Mouse (Mus musculus): ENCODE data around the gene Prpf31. TPM values are rescaled to one million over a fixed set of nuclear protein-coding genes. Genes with fewer than 3 reads are reported as not detected.

Prpf31 gene
- total RNA-seq, 2 experiments from 2014 or later, result 38.3 to 38.9 TPM

GRCm38 (mm10) chr7:3683908-3684550 is 54.2 kb downstream of the Prpf31 start:
- DNase-seq (ENCODE audit: low spot score in 2 of 2), result no peak

GRCm38 (mm10) chr7:3684698-3685097 is 54.9 kb downstream of the Prpf31 start:
- no peak for DNase-seq (ENCODE audit: low spot score in 2 of 2)

- DNase-seq (ENCODE audit: low spot score in 2 of 2), result no peak
Measured at GRCm38 (mm10) chr7:3685400-3686187, 55.8 kb downstream of the Prpf31 start.

- no peak for DNase-seq (ENCODE audit: low spot score in 2 of 2)
Measured at GRCm38 (mm10) chr7:3691919-3692318, 62.1 kb downstream of the Prpf31 start.

Small RNA genes within 50 kb of the gene (microRNA-seq; reads per million reads assigned to microRNA genes)
- gene Gm25100, result not detected
- gene Mir3572, result 1.7 reads per million

Other genes with a start within 250 kb of the Prpf31 start
- not detected for gene Cacng8, start 239.3 kb upstream of the Prpf31 start, total RNA-seq (2021)
- 10 to 100 TPM; 76.0 to 76.4 TPM for gene Cacng6, start 205.8 kb upstream of the Prpf31 start, total RNA-seq (2021)
- gene Tarm1, start 127.4 kb upstream of the Prpf31 start, total RNA-seq (2021), result under 1 TPM; 0.32 to 0.52 TPM
- under 1 TPM; 0.20 to 0.29 TPM for gene Oscar, start 13.8 kb upstream of the Prpf31 start, total RNA-seq (2021)
- 100 to 1,000 TPM; 644 to 708 TPM for gene Ndufa3, start 12.6 kb upstream of the Prpf31 start, total RNA-seq (2021)
- 10 to 100 TPM; 20.8 to 22.7 TPM for gene Tfpt, start 56 bp upstream of the Prpf31 start, total RNA-seq (2021)
- gene Cnot3, start 15.3 kb downstream of the Prpf31 start, total RNA-seq (2021), result 10 to 100 TPM; 49.3 to 50.3 TPM
- gene Leng1, start 35.9 kb downstream of the Prpf31 start, total RNA-seq (2021), result 1 to 10 TPM; 9.8 TPM
- 1 to 10 TPM; 2.0 to 3.5 TPM for gene Tmc4, start 47.6 kb downstream of the Prpf31 start, total RNA-seq (2021)
- gene Tsen34, start 62.9 kb downstream of the Prpf31 start, total RNA-seq (2021), result 10 to 100 TPM; 86.2 to 95.2 TPM
- gene Mboat7, start 63.5 kb downstream of the Prpf31 start, total RNA-seq (2021), result 10 to 100 TPM; 24.9 to 25.0 TPM
- 1,000 to 10,000 TPM in 1 of 2 experiments, 100 to 1,000 TPM in 1; 942 to 1,092 TPM for gene Rps9, start 74.0 kb downstream of the Prpf31 start, total RNA-seq (2021)
- 1 to 10 TPM; 1.9 to 2.3 TPM for gene Pirb, start 90.4 kb downstream of the Prpf31 start, total RNA-seq (2021)
- under 1 TPM; 0.60 to 0.71 TPM for gene Gm15448, start 195.7 kb downstream of the Prpf31 start, total RNA-seq (2021)
- gene Pira2, start 215.1 kb downstream of the Prpf31 start, total RNA-seq (2021), result under 1 TPM in 1 of 2 experiments, not detected in 1; 0.29 TPM

Measured in gastrocnemius, postnatal 4 days (tissue).